Comparison of ENCODE assay signal across 9 mouse cellular contexts in the genomic region with DNA sequence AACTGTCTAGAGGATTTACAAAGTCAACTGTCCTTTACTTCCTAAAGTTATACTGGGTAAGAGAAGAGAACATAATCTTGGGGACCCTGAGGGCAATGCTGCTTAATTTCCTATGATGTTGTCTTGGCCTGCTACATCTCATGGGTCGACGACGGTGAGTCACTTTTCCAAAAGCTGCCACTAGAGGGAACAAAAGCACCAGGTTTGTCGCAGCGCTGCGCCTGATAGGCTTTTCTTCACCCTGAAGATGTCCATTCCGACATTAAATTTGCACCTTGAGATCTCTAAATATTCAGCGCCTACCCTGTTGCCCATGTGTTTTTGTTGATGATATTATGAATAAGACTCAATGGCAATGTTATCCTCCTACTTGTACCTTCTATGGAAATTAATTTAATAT.
DNase-seq lines count a peak whose midpoint lies in the region; ATAC-seq and TF ChIP-seq lines count a peak whose summit lies in the region.
"Had no signal": no experiment of that assay in that cellular context is flagged by ENCODE, and none has a peak within 500 bp of the region (broad histone marks: within the 10 kb centered on the region; RNA-seq: fewer than 3 reads in every experiment).

No protein-coding gene starts in this region.

- WGBS in embryonic facial prominence, embryonic 11.5 days = 12% methylated on average over 8 of the region's 8 CpGs
- 4% methylated on average over 8 of the region's 8 CpGs for WGBS in heart, postnatal 0 days
- whole genome bisulfite sequencing in lung, postnatal 0 days = 4% methylated on average over 8 of the region's 8 CpGs

- H3K4me1 ChIP-seq in E14TG2a.4 (replicated peaks; ENCODE audit: low read depth, low read length) = no peaks in the 10 kb centered on the region
- H3K4me1 ChIP-seq in embryonic facial prominence, embryonic 11.5 days (ENCODE audit: control insufficient read depth, insufficient read depth, low read length) = no peaks in the 10 kb centered on the region
- H3K4me1 ChIP-seq in heart, postnatal 0 days (ENCODE audit: control insufficient read depth, insufficient read depth) = no peaks in the 10 kb centered on the region
- no peaks in the 10 kb centered on the region for H3K4me1 ChIP-seq in lung, postnatal 0 days (ENCODE audit: insufficient read depth, low read depth, low read length)
- H3K4me1 ChIP-seq: heart, embryonic 15.5 days had no signal

- no peak overlapping the region for H3K4me3 ChIP-seq in E14TG2a.4 (replicated peaks; ENCODE audit: low read length)
- H3K4me3 ChIP-seq in embryonic facial prominence, embryonic 11.5 days (ENCODE audit: low read depth, low read length) = no peak overlapping the region
- no peak overlapping the region for H3K4me3 ChIP-seq in heart, postnatal 0 days (ENCODE audit: low read depth, low read length)
- H3K4me3 ChIP-seq in lung, postnatal 0 days (ENCODE audit: low read depth, low read length) = no peak overlapping the region
- H3K4me3 ChIP-seq: heart, embryonic 15.5 days had no signal

- peak; percentile 36 for TF ChIP-seq CTCF in E14TG2a.4 (conservative IDR thresholded peaks at IDR 0.05; ENCODE audit: low read length)
- peak; percentile 77 for TF ChIP-seq CTCF in heart, postnatal 0 days (IDR thresholded peaks at IDR 0.05; ENCODE audit: low read depth)
- peak; percentile 78 for TF ChIP-seq CTCF in lung, postnatal 0 days (IDR thresholded peaks at IDR 0.05)

- H3K9ac ChIP-seq in embryonic facial prominence, embryonic 11.5 days (replicated peaks; ENCODE audit: low read length) = no peak overlapping the region
- H3K9ac ChIP-seq in heart, postnatal 0 days (replicated peaks; ENCODE audit: low read depth, low read length) = no peak overlapping the region
- H3K9ac ChIP-seq in lung, postnatal 0 days (replicated peaks; ENCODE audit: low read depth) = no peak overlapping the region
- H3K9ac ChIP-seq: heart, embryonic 15.5 days had no signal

- ATAC-seq in embryonic facial prominence, embryonic 11.5 days (replicated peaks; ENCODE audit: insufficient number of reproducible peaks, low FRiP score, low TSS enrichment, low read depth) = no peak
- no peak; the same call in 1 of the 2 replicates for ATAC-seq in heart, postnatal 0 days (ENCODE audit: insufficient read depth, low read depth)
- ATAC-seq in lung, postnatal 0 days = no peak

- H3K4me2 ChIP-seq in embryonic facial prominence, embryonic 11.5 days (ENCODE audit: low read depth, low read length) = no peak overlapping the region
- H3K4me2 ChIP-seq in heart, postnatal 0 days (ENCODE audit: low read depth, low read length) = no peak overlapping the region
- no peak overlapping the region for H3K4me2 ChIP-seq in lung, postnatal 0 days (replicated peaks; ENCODE audit: low read depth, low read length)
- H3K4me2 ChIP-seq: heart, embryonic 15.5 days had no signal

- no peaks in the 10 kb centered on the region for H3K36me3 ChIP-seq in E14TG2a.4 (ENCODE audit: insufficient read depth, low read length)
- H3K36me3 ChIP-seq in embryonic facial prominence, embryonic 11.5 days (replicated peaks; ENCODE audit: control insufficient read depth, insufficient read depth, low read depth, low read length) = no peaks in the 10 kb centered on the region
- no peaks in the 10 kb centered on the region for H3K36me3 ChIP-seq in heart, postnatal 0 days (replicated peaks; ENCODE audit: control insufficient read depth, insufficient read depth, low read length)
- H3K36me3 ChIP-seq in lung, postnatal 0 days (ENCODE audit: insufficient read depth, low read length) = no peaks in the 10 kb centered on the region
- H3K36me3 ChIP-seq: heart, embryonic 15.5 days had no signal

- TF ChIP-seq EP300 in heart, postnatal 0 days (IDR thresholded peaks at IDR 0.05; ENCODE audit: low read depth) = no peak
- TF ChIP-seq EP300 in lung, postnatal 0 days (IDR thresholded peaks at IDR 0.05) = no peak

- DNase-seq in adrenal gland, adult 8-10 months = peak; percentile 10
- DNase-seq in embryonic facial prominence, embryonic 11.5 days (ENCODE audit: low spot score) = peak; percentile 83
- peak; percentile 45 for DNase-seq in heart, postnatal 0 days (ENCODE audit: low spot score)
- DNase-seq in layer of hippocampus, adult 11-12 months (ENCODE audit: low spot score) = peak; percentile 75
- peak; percentile 47 for DNase-seq in lung, postnatal 0 days (ENCODE audit: low spot score)
- DNase-seq in retina, postnatal 1 day = peak; percentile 76
- no peak for DNase-seq in spleen, postnatal 36 days (ENCODE audit: low spot score in 2 of 2)

- no peaks in the 10 kb centered on the region for H3K27me3 ChIP-seq in E14TG2a.4 (ENCODE audit: insufficient read depth, low read length)
- no peaks in the 10 kb centered on the region for H3K27me3 ChIP-seq in embryonic facial prominence, embryonic 11.5 days (ENCODE audit: control insufficient read depth, insufficient read depth, low read length)
- no peaks in the 10 kb centered on the region for H3K27me3 ChIP-seq in heart, postnatal 0 days (ENCODE audit: control insufficient read depth, insufficient read depth, low read length)
- H3K27me3 ChIP-seq in lung, postnatal 0 days (replicated peaks; ENCODE audit: insufficient read depth, low read length) = no peaks in the 10 kb centered on the region
- H3K27me3 ChIP-seq: heart, embryonic 15.5 days had no signal

- no peak overlapping the region for H3K27ac ChIP-seq in embryonic facial prominence, embryonic 11.5 days (replicated peaks; ENCODE audit: low read depth, low read length)
- no peak overlapping the region for H3K27ac ChIP-seq in heart, postnatal 0 days (ENCODE audit: low read depth)
- no peak overlapping the region for H3K27ac ChIP-seq in lung, postnatal 0 days (ENCODE audit: low read length)
- H3K27ac ChIP-seq: heart, embryonic 15.5 days had no signal

- no peaks in the 10 kb centered on the region for H3K9me3 ChIP-seq in E14TG2a.4 (ENCODE audit: low read length)
- H3K9me3 ChIP-seq in embryonic facial prominence, embryonic 11.5 days (replicated peaks; ENCODE audit: control insufficient read depth, low read length) = no peaks in the 10 kb centered on the region
- no peaks in the 10 kb centered on the region for H3K9me3 ChIP-seq in heart, postnatal 0 days (replicated peaks; ENCODE audit: control insufficient read depth, low read length)
- H3K9me3 ChIP-seq in lung, postnatal 0 days (ENCODE audit: low read length) = no peaks in the 10 kb centered on the region
- H3K9me3 ChIP-seq: heart, embryonic 15.5 days had no signal

Comparison
In these comparisons a context has a peak if more than half of its experiments do, and no peak if none do; other contexts are left out.
1. DNase-seq: peak in adrenal gland, adult 8-10 months (single experiment), embryonic facial prominence, embryonic 11.5 days (single experiment), heart, postnatal 0 days (single experiment), layer of hippocampus, adult 11-12 months (single experiment), lung, postnatal 0 days (single experiment) and retina, postnatal 1 day (single experiment); none in spleen, postnatal 36 days (0 of 2).
2. Peak in every context shown above with its lines, with median percentiles within 50 percentile points of each other: CTCF ChIP-seq.